Mouse (Mus musculus): ENCODE results near the gene H1f0.

- TF ChIP-seq POLR2A (IDR thresholded peaks at IDR 0.05; ENCODE audit: borderline replicate concordance, insufficient read depth, low read length) (no peak), CTCF (IDR thresholded peaks at IDR 0.05; ENCODE audit: borderline replicate concordance, insufficient read depth, low read depth, low read length) (no peak)
Observed at GRCm38 (mm10) chr15:79022671-79023230, 5.5 kb upstream of the H1f0 start.

Measured in cerebellum, adult 2 months (tissue).